Mouse (Mus musculus): ENCODE data around the gene Creb3l2.
"Not testable (repeated sequence)": the region's sequence is repeated elsewhere in the genome, so short reads cannot be mapped to it uniquely, and the experiment has no call there.

Creb3l2 gene

GRCm38 (mm10) chr6:37409829-37410228 is 32.1 kb downstream of the Creb3l2 start:
- no peak for DNase-seq (ENCODE audit: low read depth, low spot score)

DNA sequence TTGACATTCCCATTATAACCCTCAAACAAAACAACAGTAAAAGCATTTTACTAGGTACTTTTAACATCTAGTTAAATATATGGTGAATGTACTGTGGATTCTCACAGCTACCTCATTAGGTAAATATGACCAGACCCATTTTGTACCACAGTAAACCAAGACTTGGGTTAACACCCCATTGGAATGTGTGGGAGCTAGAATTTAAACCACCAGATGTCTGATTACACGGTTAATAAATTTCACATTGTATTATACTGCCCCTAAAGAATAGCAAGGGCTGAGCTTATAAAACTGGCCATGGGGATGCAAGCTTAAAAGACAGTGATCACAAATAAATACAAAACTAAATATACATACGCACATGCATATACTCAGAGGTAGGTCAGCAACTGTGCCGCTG is 34.1 kb downstream of the Creb3l2 start:
- no peak for DNase-seq (ENCODE audit: low read depth, low spot score)

DNA sequence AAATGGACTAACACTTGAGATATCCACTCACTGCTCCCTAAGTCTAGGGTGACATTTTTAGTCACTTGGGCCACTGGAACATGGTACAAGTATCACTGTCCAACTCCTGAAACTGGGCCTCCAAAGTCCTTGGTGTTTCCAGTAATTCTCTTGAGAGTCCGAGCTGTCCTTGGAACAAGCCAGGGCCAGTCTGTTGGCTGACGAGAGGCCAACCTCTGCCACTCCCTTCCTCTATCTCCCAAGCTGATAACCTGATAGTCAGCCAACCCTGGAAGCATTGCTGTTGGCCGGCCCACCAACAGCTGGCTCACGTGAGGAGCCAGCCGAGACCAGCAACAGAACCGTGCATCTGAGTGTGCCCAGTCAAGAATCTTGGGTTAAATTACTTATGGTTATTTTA is 35.0 kb downstream of the Creb3l2 start:
- DNase-seq (ENCODE audit: low read depth, low spot score): no peak

- DNase-seq (ENCODE audit: low read depth, low spot score): no peak
Measured at GRCm38 (mm10) chr6:37406018-37406417, 35.9 kb downstream of the Creb3l2 start.

DNA sequence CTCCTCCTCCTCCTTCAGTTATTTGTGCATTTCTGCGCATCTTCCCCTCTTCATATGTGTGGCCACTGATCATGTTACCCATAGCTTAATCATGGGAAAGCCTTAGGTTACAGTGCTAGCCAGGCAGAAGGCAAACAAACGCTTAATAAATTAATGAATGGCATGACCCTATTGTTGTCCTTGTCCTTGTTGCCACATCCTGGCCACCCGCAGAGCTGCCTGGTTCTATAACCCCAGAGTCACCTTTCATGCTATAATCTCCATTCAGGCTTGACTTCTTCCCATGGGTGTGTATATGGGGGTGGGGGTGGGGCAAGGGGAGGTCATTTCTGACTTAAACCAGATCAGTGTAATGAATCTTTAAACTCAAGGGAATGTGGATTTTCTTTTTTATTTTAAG is 37.6 kb downstream of the Creb3l2 start:
- no peak for DNase-seq (ENCODE audit: low read depth, low spot score)

DNA sequence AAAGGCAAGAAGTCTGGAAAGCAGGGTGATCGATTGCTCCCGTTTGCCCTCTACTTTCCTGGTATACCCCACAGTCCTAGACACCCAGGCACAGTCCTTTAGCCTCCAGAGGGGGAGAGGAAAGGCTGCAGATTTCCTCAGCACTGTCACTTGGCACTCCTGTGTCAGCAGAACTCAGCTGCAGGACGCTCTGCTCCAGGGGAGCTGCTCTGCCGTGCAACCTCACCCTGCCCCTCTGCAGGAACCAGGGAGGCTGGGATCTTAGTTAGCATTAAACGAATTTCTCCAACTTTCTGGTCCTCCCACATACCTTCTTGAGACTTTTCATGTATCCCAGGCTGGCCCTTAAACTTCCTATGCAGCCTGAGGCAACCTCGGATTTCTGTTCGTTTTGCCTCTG is 40.0 kb downstream of the Creb3l2 start:
- DNase-seq (ENCODE audit: low read depth, low spot score): no peak

DNA sequence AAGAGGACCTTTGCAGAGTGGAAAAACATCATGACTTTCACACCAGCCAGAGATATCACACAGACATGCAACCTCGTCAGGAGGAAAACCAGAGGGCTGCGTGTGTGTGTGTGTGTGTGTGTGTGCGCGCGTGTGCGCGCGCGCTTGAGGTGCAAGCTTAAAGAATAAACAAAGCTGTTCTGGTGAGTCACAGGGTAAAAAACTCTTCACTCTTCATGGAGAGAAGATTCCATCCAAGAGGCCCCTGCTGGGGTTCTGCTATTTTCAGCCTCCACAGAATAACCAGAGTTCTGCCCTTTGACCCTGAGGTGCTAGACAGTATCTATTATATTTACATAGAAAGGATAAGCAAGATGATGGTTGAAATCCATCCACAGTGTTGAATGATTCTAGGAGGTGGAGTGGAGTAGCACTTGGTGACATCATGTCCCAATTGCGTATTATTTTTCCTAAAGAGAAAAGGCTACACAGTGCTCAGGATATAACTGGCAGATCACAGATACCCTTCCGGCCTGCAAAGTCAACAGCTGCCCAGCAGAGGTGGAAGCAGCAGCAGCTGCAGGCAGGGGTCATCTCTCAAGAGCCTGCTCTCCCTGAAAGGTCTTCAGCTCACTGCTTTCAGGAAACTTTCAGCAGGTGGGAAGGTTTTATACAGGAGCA is 41.0 kb downstream of the Creb3l2 start:
- DNase-seq (ENCODE audit: low read depth, low spot score): no peak

DNA sequence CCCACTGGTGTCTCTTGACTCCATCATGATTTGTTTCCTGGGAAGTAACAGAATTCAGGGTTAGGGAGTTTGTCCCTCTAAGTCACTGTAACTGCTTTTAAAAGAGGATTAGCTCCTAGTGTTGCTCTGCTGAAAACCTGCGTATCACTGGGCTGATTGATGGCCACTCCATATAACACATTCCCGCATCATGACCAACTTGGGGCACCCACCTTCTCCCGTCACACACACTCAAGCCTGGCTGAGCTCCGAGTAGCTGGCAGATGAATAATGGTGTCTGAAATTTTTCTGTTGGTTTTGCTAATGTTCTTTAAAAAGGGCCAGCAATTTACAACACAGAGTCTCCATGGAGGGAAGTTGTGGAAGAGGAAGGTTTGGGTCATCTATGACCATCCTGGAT is 41.8 kb downstream of the Creb3l2 start:
- no peak for DNase-seq (ENCODE audit: low read depth, low spot score)

- DNase-seq (ENCODE audit: low read depth, low spot score): no peak
Measured at GRCm38 (mm10) chr6:37398943-37399342, 43.0 kb downstream of the Creb3l2 start.

GRCm38 (mm10) chr6:37397973-37398372 is 44.0 kb downstream of the Creb3l2 start:
- DNase-seq (ENCODE audit: low read depth, low spot score): no peak

DNA sequence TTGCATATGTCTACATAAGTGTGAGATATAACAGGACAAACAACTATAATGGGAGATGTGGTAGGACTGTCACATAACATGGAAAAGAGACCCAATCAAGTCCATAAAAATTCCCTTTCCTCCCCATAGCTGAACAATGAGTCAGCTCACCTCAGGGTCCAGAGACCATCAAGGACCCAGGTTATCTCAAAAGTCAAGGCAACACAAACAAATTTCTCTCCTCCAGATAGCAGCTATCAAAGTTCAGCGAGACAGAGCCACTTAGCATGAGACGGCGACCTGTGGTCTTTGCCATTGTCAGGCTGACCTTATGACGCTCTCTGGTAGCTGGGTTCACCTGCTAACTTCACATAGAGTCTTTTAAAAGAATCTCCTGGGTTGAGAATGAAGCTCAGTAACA is 44.7 kb downstream of the Creb3l2 start:
- DNase-seq (ENCODE audit: low read depth, low spot score): no peak

DNA sequence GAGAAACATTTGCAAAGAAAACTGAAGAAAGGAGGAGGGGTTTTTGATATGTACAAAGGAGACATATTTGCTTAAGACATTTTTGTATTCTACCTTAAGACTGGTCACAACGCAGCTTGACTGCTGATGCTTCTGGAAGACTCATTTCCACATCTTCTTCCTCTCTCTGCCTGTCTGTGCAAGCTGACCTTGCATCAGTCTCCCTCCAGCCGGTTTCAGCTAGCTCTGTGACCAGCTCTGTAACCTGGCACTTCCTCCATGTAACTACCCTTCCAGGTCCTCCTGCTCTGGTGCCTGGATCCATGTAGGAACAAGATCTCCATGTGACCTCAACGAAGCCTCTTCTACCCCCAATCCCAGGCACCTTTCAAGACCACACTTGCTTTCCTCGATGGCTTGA is 45.8 kb downstream of the Creb3l2 start:
- no peak for DNase-seq (ENCODE audit: low read depth, low spot score)

GRCm38 (mm10) chr6:37393263-37393662 is 48.7 kb downstream of the Creb3l2 start:
- DNase-seq (ENCODE audit: low read depth, low spot score): no peak

DNA sequence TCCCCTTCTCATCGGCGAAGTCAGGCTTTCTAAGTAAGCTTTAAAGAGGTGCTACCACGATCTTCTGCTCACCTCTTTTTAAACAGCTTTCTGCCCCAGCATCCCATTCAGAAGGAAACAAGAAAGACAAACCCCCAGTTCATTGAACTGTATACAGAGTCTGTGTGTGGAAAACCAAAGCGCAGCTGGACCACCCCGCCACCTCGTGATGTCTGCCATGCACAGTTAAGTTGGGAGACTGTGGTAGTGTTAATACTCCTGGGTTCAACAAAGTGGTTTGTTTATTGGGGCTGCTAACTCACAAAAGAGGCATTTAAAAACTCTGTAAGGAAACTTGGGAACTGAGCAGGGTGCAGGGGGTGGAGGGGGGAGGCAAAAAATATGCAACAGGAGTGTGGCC is 49.7 kb downstream of the Creb3l2 start:
- no peak for DNase-seq (ENCODE audit: low read depth, low spot score)

GRCm38 (mm10) chr6:37391313-37391712 is 50.6 kb downstream of the Creb3l2 start:
- no peak for DNase-seq (ENCODE audit: low read depth, low spot score)

DNA sequence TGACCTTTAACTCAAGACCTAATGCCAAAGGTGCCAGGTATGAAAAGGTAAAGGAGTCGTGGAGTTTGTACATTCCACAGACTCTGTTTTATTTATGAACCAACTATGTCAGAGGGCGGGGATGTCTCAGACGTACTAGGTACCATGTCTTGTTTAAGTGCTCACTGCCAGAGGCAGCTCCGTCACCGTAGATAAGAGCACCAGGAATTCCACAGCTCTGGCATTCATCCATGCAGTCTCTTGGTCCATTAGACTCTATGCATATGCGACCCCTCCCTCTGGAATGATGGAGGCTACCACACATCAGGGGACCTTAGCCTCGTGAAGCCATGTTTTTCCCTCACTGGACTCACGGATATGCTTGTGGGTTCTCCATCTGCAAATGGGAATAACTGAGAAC is 53.0 kb downstream of the Creb3l2 start:
- DNase-seq (ENCODE audit: low read depth, low spot score): no peak

DNA sequence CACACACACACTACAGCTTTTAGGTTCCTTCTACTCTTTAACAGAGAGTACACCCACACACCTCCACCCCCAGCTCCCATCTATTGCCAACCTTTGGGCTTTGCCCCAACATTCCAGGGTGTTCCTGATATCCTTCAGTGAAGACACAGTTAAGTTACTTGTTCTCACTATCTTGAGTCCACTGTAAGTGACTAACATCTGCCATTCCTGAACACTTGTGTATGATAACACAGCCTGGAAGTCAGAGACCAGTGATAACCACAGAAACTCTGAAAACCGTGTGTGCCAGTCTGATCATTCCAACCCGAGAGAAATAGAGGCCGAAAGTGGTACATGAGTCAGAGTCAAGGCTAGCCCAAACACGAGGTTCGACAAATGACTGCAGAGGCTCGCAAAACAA is 53.4 kb downstream of the Creb3l2 start:
- no peak for DNase-seq (ENCODE audit: low read depth, low spot score)

DNA sequence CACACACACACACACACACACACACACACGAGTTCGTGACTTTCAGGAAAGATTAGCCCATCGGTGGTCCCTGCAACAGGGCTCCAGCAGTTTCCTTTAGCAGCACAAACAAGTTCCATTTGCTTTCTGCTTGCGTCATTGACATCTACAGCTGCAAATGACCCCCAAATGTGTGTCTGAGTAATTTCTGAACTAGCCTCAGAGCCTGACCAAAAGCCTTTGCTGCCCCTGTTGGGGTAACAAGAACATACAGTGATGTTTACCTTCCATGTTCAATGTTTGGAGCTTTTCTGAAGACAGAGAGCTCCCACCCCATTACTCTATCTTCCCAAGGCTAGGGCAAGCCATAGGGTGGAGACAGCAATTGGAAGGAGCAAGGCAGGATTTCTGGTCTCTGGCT is 54.7 kb downstream of the Creb3l2 start:
- DNase-seq (ENCODE audit: low read depth, low spot score): no peak

- DNase-seq (ENCODE audit: low read depth, low spot score): no peak
Measured at GRCm38 (mm10) chr6:37385602-37386285, 56.2 kb downstream of the Creb3l2 start.

- DNase-seq (ENCODE audit: low read depth, low spot score): no peak
Measured at GRCm38 (mm10) chr6:37382761-37383160, 59.2 kb downstream of the Creb3l2 start.

DNA sequence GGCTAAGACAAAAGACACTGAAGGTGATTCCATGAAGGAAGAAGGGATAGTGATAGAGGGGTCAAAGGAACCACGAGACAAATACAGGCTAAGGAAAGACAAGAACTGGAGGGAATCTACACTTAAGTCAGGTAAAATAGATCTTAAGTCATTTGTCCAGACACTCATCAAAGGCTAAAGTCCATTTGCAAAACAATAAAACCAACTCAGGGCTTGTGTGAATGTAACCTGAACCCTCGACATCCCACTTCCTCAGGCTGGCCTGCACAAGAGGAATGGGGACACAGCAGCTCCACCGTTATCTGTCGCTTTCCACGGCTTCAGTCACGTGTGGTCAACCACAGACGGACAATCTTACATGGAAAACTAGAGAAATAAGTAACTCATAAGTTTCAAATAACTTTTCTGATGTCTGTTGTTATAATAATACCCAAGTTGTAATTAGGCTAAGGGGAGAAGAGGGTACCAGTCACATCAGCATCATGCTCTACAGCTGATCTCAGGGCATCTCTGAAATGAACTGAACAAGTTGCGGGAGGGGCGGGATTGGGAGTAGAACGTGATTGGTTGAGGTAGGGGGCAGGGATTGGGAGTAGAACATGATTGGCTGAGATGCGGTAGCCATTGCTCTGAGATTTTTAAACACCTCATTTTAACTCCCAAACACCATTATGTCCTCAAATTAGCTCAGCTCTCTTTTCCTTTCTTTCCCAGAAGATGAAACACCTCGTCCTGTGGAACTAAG is 63.9 kb downstream of the Creb3l2 start:
- no peak for DNase-seq (ENCODE audit: low read depth, low spot score)

DNA sequence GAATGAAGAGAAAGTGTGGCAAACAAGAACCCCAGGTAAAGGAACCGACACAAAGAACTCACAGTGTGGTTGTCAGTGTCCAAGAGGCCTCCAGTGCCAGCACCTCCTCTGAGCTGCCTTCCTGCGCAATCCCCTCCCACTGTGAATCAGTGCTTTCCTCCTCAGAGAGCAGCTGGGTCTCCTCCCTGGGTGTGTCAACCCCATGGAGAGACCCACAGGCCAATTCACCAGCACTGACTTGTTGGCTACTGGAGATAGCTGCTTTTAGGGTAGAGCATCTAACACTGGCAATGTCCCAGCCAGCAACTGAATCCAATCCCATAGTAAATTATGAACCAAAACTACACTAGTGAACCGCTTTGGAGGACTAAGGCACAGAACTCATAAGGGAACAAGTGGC is 64.6 kb downstream of the Creb3l2 start:
- DNase-seq (ENCODE audit: low read depth, low spot score): not testable (repeated sequence)

DNA sequence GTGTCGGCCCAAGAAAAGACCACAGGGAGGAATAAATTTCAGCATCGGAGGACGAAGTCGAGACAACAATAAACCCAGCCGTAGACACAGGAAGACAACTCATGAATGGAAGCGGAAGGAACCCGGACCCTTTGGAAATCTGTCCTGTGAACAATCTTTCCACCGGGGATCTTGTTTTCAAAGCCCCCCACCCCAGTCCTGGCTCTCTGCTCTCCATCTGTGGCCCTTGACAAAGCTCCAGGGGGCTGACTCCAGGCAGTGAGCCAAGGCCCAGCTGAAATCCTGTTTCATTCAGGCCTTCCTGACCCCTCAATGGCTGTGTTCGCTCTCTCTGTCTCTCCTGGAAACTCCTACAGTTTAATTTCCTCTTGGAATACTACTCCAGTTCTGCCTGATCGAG is 66.5 kb downstream of the Creb3l2 start:
- DNase-seq (ENCODE audit: low read depth, low spot score): no peak
